Mouse (Mus musculus) c-Kit-positive CD71-positive TER-119-positive erythroid progenitor cells, embryonic 14.5 days (primary cell): Measurements from ENCODE around the gene Pou2f3.
A peak's percentile ranks its signal among the peaks of the same experiment; 100 is the strongest.

Experiments
- DNase-seq: peaks from one replicate; pipeline ENCODE4 v3.0.0-alpha.2; 2013; ENCODE audit warnings: low spot score

Gene Pou2f3

DNA sequence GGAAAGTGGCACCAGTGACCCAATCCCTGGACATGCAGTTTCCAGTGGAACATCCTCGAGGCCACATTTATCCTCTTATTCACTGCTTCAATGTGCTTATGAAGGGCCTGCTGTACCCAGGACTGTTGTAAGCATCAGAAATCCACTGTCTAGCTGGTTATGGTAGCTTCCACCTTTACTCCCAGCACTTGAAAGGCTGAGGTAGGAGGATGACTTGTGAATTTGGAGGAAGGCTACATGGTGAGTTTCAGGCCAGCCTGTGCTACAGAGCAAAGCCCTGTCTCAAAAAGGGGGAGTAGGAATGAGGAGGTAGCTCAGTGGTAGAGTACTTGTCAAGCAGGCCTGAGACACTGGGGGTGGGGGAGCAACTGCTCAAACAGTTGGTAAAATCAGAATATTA, 102.1 kb downstream of the Pou2f3 start:
- DNase-seq, result no peak

DNA sequence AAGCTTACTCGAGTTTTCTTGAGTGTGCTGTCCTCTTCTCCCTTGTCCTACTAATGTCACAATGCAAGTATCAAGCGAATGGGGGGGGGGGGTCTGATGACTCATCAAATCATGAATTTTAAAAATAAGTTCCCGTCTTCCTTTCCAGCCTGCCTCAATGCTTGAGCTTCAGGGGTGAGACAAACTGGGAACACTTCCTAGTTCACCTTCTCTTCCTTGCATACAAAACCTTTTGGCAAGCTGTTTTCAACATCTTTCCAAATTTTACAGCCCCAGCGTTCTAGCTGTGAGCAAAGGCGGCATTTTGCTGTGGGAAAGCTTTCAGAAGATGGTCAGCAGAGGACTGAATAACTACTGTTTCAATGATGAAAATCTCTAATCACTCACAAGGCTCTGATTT, 102.6 kb downstream of the Pou2f3 start:
- no peak for DNase-seq

DNA sequence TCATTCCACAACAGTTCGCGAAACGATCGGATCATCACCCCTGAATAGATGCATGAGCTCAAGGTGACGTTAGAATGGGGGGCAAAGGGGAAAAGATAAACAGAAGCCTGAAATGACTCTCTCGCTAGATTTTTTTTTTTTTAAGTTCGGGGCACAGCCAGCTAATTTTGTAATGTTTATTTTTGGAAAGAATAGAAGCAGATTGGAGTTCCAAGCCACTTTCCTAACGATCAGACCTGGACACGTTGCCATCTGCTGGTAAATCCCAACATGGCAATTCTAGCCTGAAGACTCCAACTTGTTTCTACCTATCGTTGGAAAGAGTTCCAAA, 103.0 kb downstream of the Pou2f3 start, which contains the start of gene Arhgef12:
Gene Arhgef12, minus strand, starts transcription at position 53 of the 331 bp plus-strand sequence.
- no peak for DNase-seq

DNA sequence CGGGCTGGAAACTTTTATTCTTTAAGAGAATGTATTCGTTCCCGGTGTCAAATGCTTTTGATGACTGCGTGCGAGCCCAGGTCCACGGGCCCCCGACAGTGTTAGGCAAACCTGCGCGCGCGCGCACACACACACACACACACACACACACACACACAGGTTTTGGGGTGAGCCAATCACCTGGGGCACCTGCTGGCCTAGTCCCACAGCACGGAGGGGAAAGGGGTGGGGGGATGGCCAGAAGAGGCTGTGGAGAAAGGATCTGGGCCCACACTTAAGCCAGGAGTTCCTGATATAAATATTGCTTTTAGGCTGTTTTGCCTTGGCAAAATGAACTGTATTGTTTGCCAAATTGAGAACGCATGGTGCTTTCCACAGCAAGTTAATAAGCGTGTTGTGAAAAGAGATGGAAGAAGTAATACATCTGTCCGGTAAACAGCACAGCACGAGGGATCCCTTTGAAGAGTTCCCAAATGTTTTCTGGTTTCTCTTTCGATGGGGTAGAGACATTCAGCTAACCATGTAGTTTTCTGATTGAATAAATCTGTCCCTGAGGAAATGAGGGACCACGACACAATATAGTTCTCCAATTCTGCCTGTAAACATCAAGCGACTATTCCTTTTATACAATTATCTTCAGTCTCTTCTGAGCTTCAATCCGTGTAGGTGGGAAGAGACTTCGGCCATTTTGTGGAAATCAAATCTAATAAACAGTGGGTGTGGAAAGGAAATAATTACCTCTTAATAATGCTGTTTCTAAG, 103.6 kb downstream of the Pou2f3 start:
- no peak for DNase-seq

DNA sequence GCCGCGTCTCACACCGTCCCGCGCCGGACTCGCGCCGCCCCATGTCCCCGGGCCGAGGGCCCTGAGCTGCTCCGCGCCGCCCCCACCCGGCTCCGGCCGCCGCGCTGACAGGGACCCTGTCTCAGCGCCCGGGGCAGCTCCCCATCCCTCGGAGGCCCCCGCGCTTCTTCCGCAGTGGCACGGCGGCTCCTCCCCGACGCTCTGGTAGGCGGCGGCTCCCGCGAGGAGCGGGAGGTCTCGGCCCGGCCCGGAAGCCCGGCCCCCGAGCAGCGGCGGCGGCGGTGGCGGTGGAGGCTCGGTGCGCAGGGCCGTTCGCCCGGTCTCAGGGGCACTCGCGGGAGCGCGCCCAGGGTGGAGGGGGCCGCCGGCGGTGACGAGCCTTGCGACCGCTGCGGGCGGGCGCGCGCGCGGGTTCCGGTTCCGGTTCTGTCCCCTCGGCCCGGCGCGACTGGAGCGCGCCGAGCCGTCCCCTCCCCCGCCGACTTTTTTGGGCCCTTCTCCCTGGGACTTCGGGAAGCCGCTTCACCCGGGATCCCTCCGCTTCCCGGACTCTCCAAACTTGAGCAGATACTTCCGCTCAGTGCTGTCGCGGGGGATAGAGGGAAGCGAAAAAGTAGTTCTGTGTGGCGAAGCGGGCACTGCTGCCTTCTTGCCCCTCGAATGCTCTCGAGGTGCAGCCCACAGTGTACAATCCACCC, 104.4 kb downstream of the Pou2f3 start:
- DNase-seq, result peak; percentile 72

DNA sequence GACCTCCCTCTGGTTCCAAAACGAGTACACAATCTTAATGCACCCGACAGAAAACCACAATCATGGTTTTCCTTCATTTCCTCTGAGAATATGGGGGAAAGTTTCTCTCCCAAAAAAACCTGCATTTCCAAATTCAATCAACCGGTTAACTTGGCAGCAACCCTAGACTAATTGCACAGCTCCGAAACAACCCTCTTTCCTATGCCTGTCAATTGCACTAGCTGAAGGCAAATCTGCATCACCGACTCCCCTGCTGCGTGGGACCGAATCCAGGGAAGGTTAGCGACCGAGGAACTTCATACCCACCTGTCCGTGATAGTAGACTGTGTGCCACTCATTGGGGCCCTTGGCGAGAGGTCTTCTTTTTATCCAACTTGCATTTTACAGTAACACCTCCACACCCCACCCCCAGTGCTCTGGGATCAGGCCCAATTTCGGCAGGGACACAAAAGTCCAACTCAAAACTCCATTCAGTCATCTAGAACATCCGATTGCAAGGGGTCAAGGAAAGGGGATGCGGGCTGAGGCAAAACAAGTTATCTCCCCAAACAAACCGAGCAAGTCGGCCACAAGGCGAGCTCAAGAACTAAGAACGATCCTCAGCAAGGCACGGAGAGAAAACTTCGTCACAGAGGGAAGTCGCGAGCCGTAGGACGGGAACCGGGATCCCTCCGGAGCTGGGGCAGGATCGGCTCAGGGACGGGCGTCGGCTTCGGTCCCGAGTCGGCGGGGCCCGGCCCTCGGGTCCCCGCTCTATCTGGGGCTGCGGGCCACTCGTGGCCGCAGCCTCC, 105.1 kb downstream of the Pou2f3 start:
- peak; percentile 35 for DNase-seq

DNA sequence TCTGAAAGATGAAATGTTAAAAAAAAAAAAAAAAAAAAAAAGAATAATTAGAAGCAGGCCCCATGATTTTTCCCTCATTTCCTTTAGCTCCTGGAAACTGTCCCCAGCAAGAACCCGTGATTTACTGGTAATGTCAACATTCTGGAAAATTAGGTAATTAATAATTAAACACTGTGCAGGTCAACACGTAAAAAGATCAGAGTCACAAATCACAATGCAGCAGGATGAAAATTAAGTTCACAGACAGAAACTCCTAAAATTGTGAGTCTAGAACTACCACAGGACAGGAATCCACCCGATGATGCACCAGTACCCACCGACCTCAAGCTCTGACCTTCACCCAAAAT, 105.7 kb downstream of the Pou2f3 start:
- DNase-seq, result no peak

DNA sequence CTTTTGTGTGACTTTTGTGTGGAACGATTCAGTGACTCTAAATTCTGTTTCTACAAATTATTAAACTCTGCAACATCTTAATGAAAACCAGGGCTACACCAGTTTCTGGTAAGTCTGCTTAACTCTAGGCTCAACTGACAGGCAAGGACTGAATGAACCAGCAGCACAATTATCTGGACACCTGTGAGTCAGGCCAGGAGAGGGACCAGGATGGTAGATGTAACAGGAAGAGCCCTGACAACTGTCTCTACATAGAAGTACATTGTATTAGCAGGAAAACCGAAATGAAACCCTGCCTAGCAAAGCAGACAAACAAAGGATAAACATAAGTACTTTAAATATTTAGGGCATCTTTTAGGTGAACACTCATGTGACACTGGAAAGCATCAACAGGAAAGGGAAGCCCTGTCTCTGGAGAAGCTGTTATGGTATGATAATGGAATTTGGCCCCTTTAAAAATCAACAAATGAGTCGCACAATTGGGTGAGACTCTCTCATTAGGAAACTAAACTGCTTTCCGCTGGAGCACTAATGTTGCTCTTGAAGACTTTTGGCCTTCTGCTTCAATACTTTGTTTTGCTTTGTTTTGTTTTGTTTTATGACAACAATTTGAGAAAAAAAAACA, 106.4 kb downstream of the Pou2f3 start:
- peak; percentile 27 for DNase-seq

DNA sequence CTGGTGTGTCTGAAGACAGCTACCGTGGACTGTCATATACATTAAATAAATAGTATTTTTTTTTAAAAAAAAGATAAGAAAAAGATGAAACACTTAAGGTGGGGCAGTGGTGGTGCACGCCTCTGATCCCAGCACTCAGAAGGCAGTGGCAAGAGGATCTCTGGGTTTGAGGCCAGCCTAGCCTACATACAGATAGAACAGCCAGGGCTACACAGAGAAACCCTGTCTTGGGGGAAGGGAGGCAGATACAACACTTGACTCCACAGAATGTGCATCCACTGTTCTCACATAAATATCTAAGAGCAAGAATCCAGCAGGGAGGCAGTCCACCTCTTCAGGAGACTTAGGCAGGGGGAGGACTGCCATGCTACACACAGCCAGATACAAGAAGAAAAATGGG, 107.2 kb downstream of the Pou2f3 start:
- DNase-seq, result peak; percentile 28

DNA sequence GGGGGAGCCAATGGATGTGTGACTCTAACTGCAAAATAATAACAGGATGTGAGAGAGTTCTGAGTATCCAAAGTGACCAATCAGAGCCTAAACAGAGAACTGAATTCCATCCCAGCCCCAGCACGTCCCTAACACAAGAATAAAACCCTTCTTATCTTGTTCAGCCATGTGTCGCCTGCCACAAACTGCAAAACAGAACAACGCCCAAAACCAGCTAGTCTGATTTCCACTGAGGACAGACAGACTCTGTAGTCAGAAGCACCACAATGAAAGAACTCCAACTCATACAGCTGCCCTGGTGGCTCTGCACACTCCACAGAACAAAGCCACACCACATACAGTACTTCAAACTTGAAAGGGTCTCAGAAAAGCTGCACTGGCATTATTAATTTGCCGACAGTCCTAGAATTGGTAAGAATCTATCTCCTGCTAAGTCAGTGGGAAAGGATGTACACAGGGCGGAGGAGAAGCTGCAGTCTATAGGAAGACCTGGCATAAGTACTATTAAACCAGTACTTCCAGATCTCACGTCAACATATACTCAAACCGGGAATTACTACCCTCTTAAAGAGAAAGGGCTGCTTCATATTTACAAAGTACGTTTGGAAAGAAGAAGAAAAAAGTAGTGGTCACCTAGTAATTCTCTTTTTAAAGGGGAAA, 108.1 kb downstream of the Pou2f3 start:
- peak; percentile 85 for DNase-seq

DNA sequence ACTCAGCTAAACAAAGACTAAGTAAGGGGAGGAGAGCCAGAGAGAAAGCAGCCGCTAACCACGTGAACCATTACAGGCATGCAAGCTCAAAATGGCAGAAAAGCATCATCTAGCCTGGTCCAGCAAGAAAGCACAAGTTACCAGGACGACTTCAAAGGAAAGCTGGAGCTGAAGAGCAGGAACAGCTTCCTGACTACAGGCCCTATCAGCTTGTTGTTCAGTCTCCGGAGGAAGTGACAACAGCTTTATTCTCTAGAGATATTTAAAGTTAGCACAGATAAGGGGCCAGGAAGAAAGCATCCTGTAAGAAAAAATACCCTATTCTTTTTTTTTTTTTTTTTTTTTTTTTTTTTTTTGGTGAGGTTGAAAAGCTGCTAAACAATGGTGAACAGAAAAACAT, 111.2 kb downstream of the Pou2f3 start:
- no peak for DNase-seq

DNA sequence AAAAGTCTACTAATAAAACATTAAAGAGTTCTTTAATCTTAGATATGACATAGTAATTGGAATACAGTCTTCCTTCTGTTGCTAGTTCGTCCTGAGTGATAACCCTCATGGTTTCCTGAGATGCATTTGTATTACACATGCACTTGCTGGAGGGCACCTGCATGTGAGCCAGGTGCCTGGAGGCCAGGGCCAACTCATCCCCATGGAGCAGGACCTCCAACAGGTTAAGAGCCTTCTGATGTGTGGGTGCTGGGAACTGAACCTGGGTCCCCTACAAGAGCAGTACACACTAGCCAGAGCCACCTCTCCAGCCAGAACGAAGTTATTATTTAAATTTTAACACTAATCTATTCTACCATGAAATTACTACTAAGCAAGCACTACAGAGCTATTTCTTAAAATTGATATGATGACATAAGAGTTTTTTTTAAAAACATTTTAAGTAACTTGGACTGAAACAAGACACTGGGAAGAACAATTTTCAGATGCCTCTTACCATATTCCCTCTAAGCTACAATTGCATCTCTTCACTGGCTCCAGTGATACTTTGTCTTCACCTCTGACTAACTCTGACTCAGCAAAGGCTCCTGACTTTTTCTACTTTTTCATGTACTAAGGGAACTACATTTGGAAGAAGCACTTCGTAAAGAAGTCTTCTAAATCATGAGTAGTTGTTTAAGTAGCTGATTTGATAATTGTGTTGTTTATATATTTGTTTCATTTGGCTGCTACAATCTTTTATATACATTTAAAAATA, 112.2 kb downstream of the Pou2f3 start:
- no peak for DNase-seq

DNA sequence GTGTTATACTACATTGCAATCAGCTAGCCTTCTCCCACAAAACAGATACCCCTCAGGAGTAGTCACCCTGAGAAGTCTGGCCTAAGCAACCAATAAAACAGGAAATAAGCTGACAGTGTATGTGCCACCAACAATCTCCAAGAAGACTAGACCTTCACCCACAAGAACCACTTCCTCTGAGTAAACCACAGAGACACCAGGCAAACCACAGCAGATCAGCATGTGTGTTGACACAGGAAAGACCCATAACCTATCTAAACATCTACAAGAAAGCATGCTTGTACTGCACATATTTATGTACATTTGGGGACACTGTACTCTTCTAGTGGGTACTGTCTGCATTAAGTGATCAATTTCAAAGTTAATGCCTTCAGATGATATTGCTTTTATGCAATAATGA, 113.8 kb downstream of the Pou2f3 start:
- no peak for DNase-seq

DNA sequence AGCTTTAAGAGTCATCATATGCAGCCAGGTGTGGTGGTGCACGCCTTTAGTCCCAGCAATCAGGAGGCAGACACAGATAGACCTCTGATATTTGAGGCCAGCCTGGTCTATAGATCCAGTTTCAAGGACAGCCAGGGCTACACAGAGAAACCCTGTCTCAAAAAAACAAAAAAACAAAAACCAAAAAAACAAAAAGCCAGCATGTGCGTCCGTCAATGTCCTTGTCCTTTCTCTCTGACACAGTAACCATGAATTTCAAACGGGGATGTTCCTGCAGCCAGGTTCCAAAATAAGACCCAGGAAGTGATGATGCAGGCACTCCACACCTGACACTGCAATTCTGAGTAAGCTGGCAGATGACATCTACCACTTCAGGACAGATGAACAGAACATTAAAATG, 115.3 kb downstream of the Pou2f3 start:
- no peak for DNase-seq

DNA sequence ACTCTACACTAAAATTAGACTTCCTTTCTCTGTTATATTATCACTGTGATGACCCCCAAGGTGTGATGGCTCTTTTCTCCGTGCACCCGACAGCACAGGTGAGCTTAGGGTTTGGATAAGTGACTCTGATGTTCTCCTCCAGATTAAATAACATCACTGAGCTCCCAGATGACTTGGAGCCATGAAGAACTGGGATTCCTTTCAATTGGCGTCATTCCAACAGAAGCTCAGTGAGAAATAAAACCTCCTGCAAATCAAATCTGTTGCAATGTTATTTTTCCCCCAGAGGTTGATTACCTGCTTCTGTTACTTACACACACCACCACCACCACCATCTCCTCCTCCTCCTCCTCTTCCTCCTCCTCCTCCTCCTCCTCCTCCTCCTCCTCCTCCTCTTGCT, 116.4 kb downstream of the Pou2f3 start:
- no peak for DNase-seq

DNA sequence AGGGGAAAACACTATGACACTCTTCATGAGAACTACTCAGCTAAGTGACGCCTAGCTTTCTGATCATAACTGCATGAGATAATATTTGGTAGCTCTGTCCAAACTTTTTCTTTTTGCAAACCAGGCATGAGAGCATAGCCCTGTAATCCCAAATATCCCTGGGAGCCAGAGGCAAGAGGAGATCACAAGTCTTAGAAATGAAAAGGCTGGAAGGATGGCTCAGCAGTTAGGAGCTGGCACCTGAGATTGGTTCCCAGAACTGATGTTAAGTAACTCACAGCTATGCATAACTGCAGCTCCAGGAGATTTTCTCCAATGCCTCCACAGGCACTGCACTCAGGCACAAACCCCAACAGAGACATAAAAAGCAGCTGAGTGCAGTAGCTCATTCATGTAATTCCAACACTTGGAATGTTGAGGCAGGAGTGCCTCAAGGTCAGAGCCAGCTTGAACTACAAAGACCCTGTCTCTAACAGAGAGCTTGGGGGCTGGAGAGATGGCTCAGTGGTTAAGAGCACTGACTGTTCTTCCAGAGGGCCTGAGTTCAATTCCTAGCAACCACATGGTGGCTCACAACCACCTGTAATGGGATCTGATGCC, 124.4 kb downstream of the Pou2f3 start:
- DNase-seq, result no peak

DNA sequence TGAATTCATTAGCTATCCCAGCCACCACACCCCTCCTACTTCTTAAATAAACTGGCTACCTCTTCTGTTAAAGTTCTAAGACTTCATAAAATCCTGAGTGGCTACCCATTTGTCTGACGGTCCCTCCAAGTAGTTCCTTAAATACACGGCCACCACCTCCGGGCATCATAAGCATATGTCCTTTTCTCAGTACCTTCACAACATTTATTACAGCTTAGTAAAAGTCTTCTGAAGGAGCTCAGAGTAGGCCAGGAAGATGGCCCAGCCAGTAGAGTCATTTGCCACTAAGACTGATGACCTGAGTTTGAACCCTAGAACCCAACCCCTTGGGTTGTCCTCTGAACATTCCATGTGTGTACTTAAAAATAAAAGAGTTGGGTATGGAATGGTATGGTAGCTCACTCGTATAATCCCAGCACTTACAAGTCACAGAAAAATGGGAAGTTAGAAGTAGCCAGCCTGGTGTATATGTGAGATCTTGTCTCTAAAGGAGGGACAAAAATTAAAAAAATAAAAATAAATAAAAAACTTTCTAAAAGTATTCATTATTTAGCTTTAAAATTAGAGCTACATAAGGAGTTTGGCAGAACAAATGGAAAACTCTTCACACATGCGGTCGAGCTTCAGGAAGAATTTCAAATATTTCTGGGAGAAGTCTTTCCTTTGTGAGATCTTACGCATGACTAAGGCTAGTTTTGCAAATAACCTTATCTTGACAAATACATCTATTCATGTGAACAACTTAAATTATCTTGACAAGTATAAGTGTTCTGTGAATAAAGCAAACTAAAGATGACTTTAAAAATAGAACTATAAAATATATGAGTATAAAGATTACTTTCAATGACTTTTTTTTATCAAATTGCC, 125.4 kb downstream of the Pou2f3 start:
- no peak for DNase-seq

DNA sequence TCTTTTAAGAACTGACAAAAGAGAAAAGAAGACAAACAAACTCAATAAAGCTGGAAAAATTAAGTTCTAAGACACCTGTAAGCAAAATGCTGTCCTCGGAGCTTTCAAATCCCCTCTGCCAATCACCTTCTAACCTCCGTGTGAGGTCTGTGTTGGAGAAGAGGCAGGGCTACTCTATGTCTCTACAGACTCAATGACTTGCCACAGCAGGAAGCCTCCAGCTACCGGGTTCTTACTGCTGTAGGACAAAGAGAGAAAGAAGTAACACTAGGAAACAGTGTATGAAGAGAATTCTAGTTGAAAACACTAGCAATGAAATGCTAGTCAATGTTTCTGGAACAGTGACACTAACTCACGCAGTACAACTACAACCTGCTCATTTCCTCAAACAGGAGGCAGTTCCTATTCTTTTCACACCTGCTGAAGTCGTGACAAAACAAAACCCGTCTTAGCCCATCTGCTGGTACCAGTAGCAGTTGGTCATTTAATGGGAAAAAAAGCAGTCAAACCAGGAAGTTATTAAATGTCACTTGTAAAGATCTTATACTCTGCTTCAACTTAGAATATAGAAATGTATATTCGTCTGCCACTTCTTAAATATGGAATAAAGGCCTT, 126.6 kb downstream of the Pou2f3 start:
- DNase-seq, result no peak

DNA sequence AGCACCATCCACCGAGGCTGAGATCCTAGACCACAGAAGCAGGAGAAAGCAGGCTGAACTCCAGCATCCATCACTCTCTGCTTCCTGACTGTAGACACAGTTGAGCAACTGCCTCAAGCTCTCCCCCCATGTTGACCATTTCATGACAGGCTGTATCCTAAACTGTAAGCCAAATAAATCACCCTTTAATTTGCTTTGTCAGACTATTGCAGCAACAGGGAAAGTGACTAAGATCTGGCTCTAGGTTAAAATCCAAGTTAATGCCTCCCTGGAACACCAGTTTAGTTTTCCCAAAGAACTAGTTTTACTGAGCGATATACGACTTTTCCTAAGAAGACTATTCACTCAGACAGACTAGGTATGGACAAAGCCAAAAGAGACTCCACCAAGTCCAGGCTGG, 131.5 kb downstream of the Pou2f3 start:
- DNase-seq, result no peak

DNA sequence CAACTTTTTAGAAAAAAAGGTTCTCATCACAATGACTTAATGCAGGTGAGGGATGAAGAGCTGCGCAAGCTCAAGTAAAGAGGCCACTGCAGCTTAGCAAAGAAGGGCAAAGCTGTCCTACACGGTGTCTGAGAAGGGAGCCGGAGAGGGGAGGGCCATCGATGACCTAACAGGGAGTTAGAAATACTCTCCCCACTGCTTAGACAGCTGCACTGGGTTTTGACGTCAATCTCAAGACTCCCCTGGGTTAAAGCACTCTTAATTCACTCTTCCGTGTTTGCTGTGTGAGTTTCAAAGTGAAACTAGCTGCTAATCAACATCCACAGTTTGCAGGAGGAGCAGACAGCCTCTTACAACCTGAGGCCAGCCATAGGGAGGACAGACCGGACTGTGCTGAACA, 134.0 kb downstream of the Pou2f3 start:
- DNase-seq, result no peak
